ENCODE assay signal across 22 mouse cellular contexts in genomic region chr4:145073728-145074127, GRCm38 (mm10).
DNase-seq lines count a peak whose midpoint lies in the region; ATAC-seq and TF ChIP-seq lines count a peak whose summit lies in the region.
"Had no signal": no experiment of that assay in that cellular context is flagged by ENCODE, and none has a peak within 500 bp of the region (broad histone marks: within the 10 kb centered on the region; RNA-seq: fewer than 3 reads in every experiment).

No protein-coding gene starts in this region.

- no peaks in the 10 kb centered on the region for H3K9me3 ChIP-seq in liver, embryonic 15.5 days (replicated peaks)
- H3K9me3 ChIP-seq in stomach, embryonic 16.5 days (replicated peaks; ENCODE audit: control insufficient read depth, low read length), result no peaks in the 10 kb centered on the region
- H3K9me3 ChIP-seq in limb, embryonic 10.5 days (replicated peaks), result no peaks in the 10 kb centered on the region
- H3K9me3 ChIP-seq: forebrain, embryonic 10.5 days; heart, embryonic 10.5 days; liver, embryonic 13.5 days had no signal

- intact Hi-C loops in heart, postnatal 14 days (cut with DNase I), result loop anchor here (5.0 kb wide), 1 partner anchor 39 kb away; no protein-coding TSS in a partner anchor

- H3K36me3 ChIP-seq in liver, embryonic 15.5 days (replicated peaks), result peaks cover 83% of the 10 kb centered on the region
- H3K36me3 ChIP-seq in stomach, embryonic 16.5 days (ENCODE audit: control insufficient read depth, insufficient read depth, low read length), result peaks cover 13% of the 10 kb centered on the region
- H3K36me3 ChIP-seq in limb, embryonic 10.5 days, result peaks cover 64% of the 10 kb centered on the region

- peaks cover 7% of the 10 kb centered on the region for H3K4me1 ChIP-seq in liver, embryonic 15.5 days (replicated peaks)
- H3K4me1 ChIP-seq in stomach, embryonic 16.5 days (ENCODE audit: control insufficient read depth, insufficient read depth, low read length), result no peaks in the 10 kb centered on the region
- peaks cover 6% of the 10 kb centered on the region; the same call in 1 of the 2 replicates for H3K4me1 ChIP-seq in limb, embryonic 10.5 days
- H3K4me1 ChIP-seq: forebrain, embryonic 10.5 days; heart, embryonic 10.5 days had no signal

- WGBS in liver, embryonic 15.5 days (ENCODE audit: insufficient replicate concordance), result 69% methylated on average over 7 of the region's 7 CpGs
- WGBS in stomach, embryonic 16.5 days, result 87% methylated on average over 7 of the region's 7 CpGs
- WGBS in limb, embryonic 10.5 days, result 83% methylated on average over 7 of the region's 7 CpGs

- no peak overlapping the region for H3K4me2 ChIP-seq in liver, embryonic 15.5 days
- H3K4me2 ChIP-seq in stomach, embryonic 16.5 days (ENCODE audit: low read depth, low read length), result no peak overlapping the region
- H3K4me2 ChIP-seq: hindbrain, embryonic 14.5 days; liver, embryonic 13.5 days had no signal

- peak; percentile 42 for DNase-seq in heart, adult 11 months
- DNase-seq in heart, postnatal 14 days, result no peak
- DNase-seq in layer of hippocampus, adult 2 months (ENCODE audit: low spot score in 2 of 2), result no peak
- no peak for DNase-seq in layer of hippocampus, adult 18-20 months (ENCODE audit: low spot score in 2 of 2)
- DNase-seq in retina, postnatal 1 day, result no peak
- DNase-seq in limb, embryonic 10.5 days (ENCODE audit: low spot score), result no peak
- DNase-seq: adrenal gland, adult 8-10 months; cerebellum, adult 9-11 months; forebrain, postnatal 0 days; gastrocnemius, postnatal 36 days; liver, embryonic 13.5 days; lung, postnatal 14 days; right cerebral cortex, postnatal 4 days; thymus, postnatal 14 days had no signal

- no peak overlapping the region for H3K4me3 ChIP-seq in layer of hippocampus, adult 2 months
- H3K4me3 ChIP-seq in liver, embryonic 15.5 days (replicated peaks), result no peak overlapping the region
- H3K4me3 ChIP-seq in stomach, embryonic 16.5 days (replicated peaks; ENCODE audit: low read length), result no peak overlapping the region
- no peak overlapping the region for H3K4me3 ChIP-seq in limb, embryonic 10.5 days
- H3K4me3 ChIP-seq: forebrain, embryonic 10.5 days; heart, embryonic 10.5 days; liver, embryonic 13.5 days had no signal

- no peak for TF ChIP-seq CTCF in layer of hippocampus, adult 2 months (conservative IDR thresholded peaks at IDR 0.05)

- H3K27me3 ChIP-seq in liver, embryonic 15.5 days, result no peaks in the 10 kb centered on the region
- H3K27me3 ChIP-seq in stomach, embryonic 16.5 days (ENCODE audit: control insufficient read depth, insufficient read depth, low read length), result no peaks in the 10 kb centered on the region
- H3K27me3 ChIP-seq in limb, embryonic 10.5 days (ENCODE audit: low read depth, poor library complexity, severe bottlenecking), result no peaks in the 10 kb centered on the region
- H3K27me3 ChIP-seq: liver, embryonic 13.5 days; Patski had no signal

- 0 out of 2 replicates have a peak overlapping the region, but pooled peaks have one; percentile 53 for H3K27ac ChIP-seq in layer of hippocampus, adult 2 months
- 0 out of 2 replicates have a peak overlapping the region, but pooled peaks have one; percentile 59 for H3K27ac ChIP-seq in liver, embryonic 15.5 days (replicated peaks)
- H3K27ac ChIP-seq in stomach, embryonic 16.5 days (ENCODE audit: low read length), result 0 out of 2 replicates have a peak overlapping the region, but pooled peaks have one; percentile 30
- no peak overlapping the region for H3K27ac ChIP-seq in limb, embryonic 10.5 days
- H3K27ac ChIP-seq: forebrain, embryonic 10.5 days; heart, embryonic 10.5 days; hindbrain, embryonic 14.5 days; liver, embryonic 13.5 days had no signal

- H3K9ac ChIP-seq in liver, embryonic 15.5 days, result no peak overlapping the region
- H3K9ac ChIP-seq in stomach, embryonic 16.5 days (ENCODE audit: low read length), result no peak overlapping the region
- H3K9ac ChIP-seq: forebrain, postnatal 0 days; hindbrain, embryonic 14.5 days; liver, embryonic 13.5 days had no signal

- no peak for ATAC-seq in liver, embryonic 15.5 days (ENCODE audit: insufficient read depth)
- ATAC-seq in stomach, embryonic 16.5 days (ENCODE audit: insufficient read depth, low FRiP score), result no peak
- ATAC-seq: CD4-positive, CD25-positive, alpha-beta regulatory T cell, adult 4 months; forebrain, postnatal 0 days; midbrain, embryonic 16.5 days; Patski had no signal
